Mouse (Mus musculus): ENCODE measurements around the gene Letmd1. TPM values are rescaled to one million over a fixed set of nuclear protein-coding genes. Genes with fewer than 3 reads are reported as not detected.

Gene Letmd1
- polyA plus RNA-seq (2012; rRNA removed), result 41.4 and 44.8 TPM in 2 replicates

GRCm38 (mm10) chr15:100468295-100469188 lies at the start of gene Letmd1:
Letmd1 (plus strand) TSS chr15:100469023.

GRCm38 (mm10) chr15:100421758-100422197 lies 47.0 kb upstream of the Letmd1 start, which contains the start of gene Gm5475:
Gm5475 (plus strand) TSS chr15:100422147.

GRCm38 (mm10) chr15:100424396-100425122 lies 44.3 kb upstream of the Letmd1 start, which contains the start of gene Slc11a2:
Slc11a2 (minus strand) TSS chr15:100425072.

GRCm38 (mm10) chr15:100495102-100495501 lies 26.3 kb downstream of the Letmd1 start, which contains the start of gene Csrnp2:
Csrnp2 (minus strand) TSS chr15:100495488.

Other genes starting within 250 kb of the Letmd1 start
- gene Atf1, start 241.2 kb upstream of the Letmd1 start, polyA plus RNA-seq (2012; rRNA removed), result 33.6 and 37.1 TPM in 2 replicates
- 0.21 and 0.23 TPM in 2 replicates for gene Tmprss12, start 188.2 kb upstream of the Letmd1 start, polyA plus RNA-seq (2012; rRNA removed)
- 83.1 and 83.6 TPM in 2 replicates for gene Mettl7a1, start 164.9 kb upstream of the Letmd1 start, polyA plus RNA-seq (2012; rRNA removed)
- gene Mettl7a3, start 134.1 kb upstream of the Letmd1 start, polyA plus RNA-seq (2012; rRNA removed), result 2.6 and 3.4 TPM in 2 replicates
- 1.4 and 2.2 TPM in 2 replicates for gene Methig1, start 115.9 kb upstream of the Letmd1 start, polyA plus RNA-seq (2012; rRNA removed)
- 9.7 and 18.0 TPM in 2 replicates for gene Mettl7a2, start 115.8 kb upstream of the Letmd1 start, polyA plus RNA-seq (2012; rRNA removed)
- not detected in 2 replicates for gene Higd1c, start 104.5 kb upstream of the Letmd1 start, polyA plus RNA-seq (2012; rRNA removed)
- gene Gm5475, start 46.9 kb upstream of the Letmd1 start, polyA plus RNA-seq (2012; rRNA removed), result 0.07 TPM in 1 of 2 replicates, not detected in the other
- 33.4 and 40.0 TPM in 2 replicates for gene Slc11a2, start 44.0 kb upstream of the Letmd1 start, polyA plus RNA-seq (2012; rRNA removed)
- 2.1 and 2.4 TPM in 2 replicates for gene Csrnp2, start 26.5 kb downstream of the Letmd1 start, polyA plus RNA-seq (2012; rRNA removed)
- 4.6 and 8.1 TPM in 2 replicates for gene Tfcp2, start 83.0 kb downstream of the Letmd1 start, polyA plus RNA-seq (2012; rRNA removed)
- 11.7 and 16.0 TPM in 2 replicates for gene Pou6f1, start 131.0 kb downstream of the Letmd1 start, polyA plus RNA-seq (2012; rRNA removed)
- gene Dazap2, start 146.3 kb downstream of the Letmd1 start, polyA plus RNA-seq (2012; rRNA removed), result 669 and 1,069 TPM in 2 replicates
- 557 and 585 TPM in 2 replicates for gene Smagp, start 167.9 kb downstream of the Letmd1 start, polyA plus RNA-seq (2012; rRNA removed)
- 3.6 and 4.2 TPM in 2 replicates for gene Bin2, start 200.5 kb downstream of the Letmd1 start, polyA plus RNA-seq (2012; rRNA removed)
- gene Cela1, start 218.9 kb downstream of the Letmd1 start, polyA plus RNA-seq (2012; rRNA removed), result 515 and 2,945 TPM in 2 replicates